Mouse (Mus musculus) erythroblast, embryonic 14.5 days (primary cell): ENCODE data around the gene Gngt2. TPM values are rescaled to one million over a fixed set of nuclear protein-coding genes. Genes with fewer than 3 reads are reported as not detected.
A peak's percentile ranks its signal among the peaks of the same experiment; 100 is the strongest.

Experiments used
- H3K27me3 ChIP-seq: 2 replicates; pipeline ENCODE4 v1.6.1; 2012; ENCODE audit warnings: inconsistent platforms; ENCODE audit not compliant: control insufficient read depth
- H3K36me3 ChIP-seq: 2 replicates; pipeline ENCODE4 v1.6.1; 2012; ENCODE audit warnings: mild to moderate bottlenecking, inconsistent platforms; ENCODE audit not compliant: control insufficient read depth
- H3K4me1 ChIP-seq: 2 replicates; pipeline ENCODE4 v1.6.1; 2012; ENCODE audit warnings: inconsistent platforms; ENCODE audit not compliant: control insufficient read depth
- H3K4me3 ChIP-seq: replicated peaks from 2 replicates; pipeline ENCODE3; 2012; ENCODE audit warnings: moderate library complexity, mild to moderate bottlenecking, inconsistent platforms
- H3K9me3 ChIP-seq: 2 replicates; pipeline ENCODE4 v1.6.1; 2012; ENCODE audit warnings: low read length, inconsistent platforms, mixed read lengths; ENCODE audit not compliant: control insufficient read depth
- GATA1 ChIP-seq: IDR thresholded peaks from 2 replicates; pipeline ENCODE4 v1.6.1; 2012; ENCODE audit warnings: low read length, inconsistent platforms, mixed read lengths
- TAL1 ChIP-seq: IDR thresholded peaks from 3 replicates; pipeline ENCODE4 v1.6.1; 2012; ENCODE audit warnings: low read length, inconsistent platforms, mixed read lengths
- polyA plus RNA-seq: library from polyadenylated mRNA; stranded (reverse); fragments of >175 nt; gene quantifications from 2 replicates; pipeline ENCODE4 v1.2.3, GENCODE M21; 2012

Gene Gngt2
- polyA plus RNA-seq, 1 experiment: 0.18 TPM

- TF ChIP-seq TAL1 (no peak), GATA1 (no peak)
- Histone ChIP-seq H3K36me3 (peaks cover 57% of the 10 kb centered on the region), H3K27me3 (peaks cover 80% of the 10 kb centered on the region), H3K9me3 (peaks cover 26% of the 10 kb centered on the region), H3K4me1 (peaks cover 88% of the 10 kb centered on the region), H3K4me3 (peak overlapping the region; percentile 10)
Observed at GRCm38 (mm10) chr11:95830411-95831275, 6.4 kb upstream of the Gngt2 start.

GRCm38 (mm10) chr11:95831276-95831619 lies 5.8 kb upstream of the Gngt2 start:
- peaks cover 26% of the 10 kb centered on the region for H3K9me3 ChIP-seq
- H3K4me3 ChIP-seq: peak overlapping the region; percentile 8
- TF ChIP-seq GATA1 (no peak), TAL1 (no peak)
- H3K36me3 ChIP-seq: peaks cover 57% of the 10 kb centered on the region
- H3K4me1 ChIP-seq: peaks cover 89% of the 10 kb centered on the region
- H3K27me3 ChIP-seq: peaks cover 84% of the 10 kb centered on the region

DNA sequence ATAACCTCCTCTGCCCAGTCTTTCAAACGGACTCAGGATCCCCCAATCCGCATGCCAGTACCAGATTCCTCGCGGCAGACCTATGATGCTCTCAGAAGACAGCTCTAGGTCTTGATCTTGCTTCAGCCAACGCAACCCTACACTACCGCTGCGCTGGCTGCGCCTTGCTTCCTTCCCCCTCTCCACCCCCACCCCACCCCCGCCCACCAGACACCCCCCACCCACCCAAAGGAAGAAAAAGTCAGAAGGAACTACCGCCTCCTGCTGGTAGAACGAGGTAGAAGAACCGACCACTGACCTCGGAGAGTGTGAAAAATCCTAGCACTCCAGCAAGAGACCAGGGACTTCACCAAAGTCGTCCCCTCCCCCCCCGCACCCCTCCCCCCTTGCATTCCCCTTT lies 5.4 kb upstream of the Gngt2 start:
- Histone ChIP-seq H3K9me3 (peaks cover 26% of the 10 kb centered on the region), H3K4me3 (no peak overlapping the region), H3K36me3 (peaks cover 57% of the 10 kb centered on the region), H3K4me1 (peaks cover 87% of the 10 kb centered on the region), H3K27me3 (peaks cover 85% of the 10 kb centered on the region)
- no peak for TF ChIP-seq GATA1
- TF ChIP-seq TAL1: no peak

DNA sequence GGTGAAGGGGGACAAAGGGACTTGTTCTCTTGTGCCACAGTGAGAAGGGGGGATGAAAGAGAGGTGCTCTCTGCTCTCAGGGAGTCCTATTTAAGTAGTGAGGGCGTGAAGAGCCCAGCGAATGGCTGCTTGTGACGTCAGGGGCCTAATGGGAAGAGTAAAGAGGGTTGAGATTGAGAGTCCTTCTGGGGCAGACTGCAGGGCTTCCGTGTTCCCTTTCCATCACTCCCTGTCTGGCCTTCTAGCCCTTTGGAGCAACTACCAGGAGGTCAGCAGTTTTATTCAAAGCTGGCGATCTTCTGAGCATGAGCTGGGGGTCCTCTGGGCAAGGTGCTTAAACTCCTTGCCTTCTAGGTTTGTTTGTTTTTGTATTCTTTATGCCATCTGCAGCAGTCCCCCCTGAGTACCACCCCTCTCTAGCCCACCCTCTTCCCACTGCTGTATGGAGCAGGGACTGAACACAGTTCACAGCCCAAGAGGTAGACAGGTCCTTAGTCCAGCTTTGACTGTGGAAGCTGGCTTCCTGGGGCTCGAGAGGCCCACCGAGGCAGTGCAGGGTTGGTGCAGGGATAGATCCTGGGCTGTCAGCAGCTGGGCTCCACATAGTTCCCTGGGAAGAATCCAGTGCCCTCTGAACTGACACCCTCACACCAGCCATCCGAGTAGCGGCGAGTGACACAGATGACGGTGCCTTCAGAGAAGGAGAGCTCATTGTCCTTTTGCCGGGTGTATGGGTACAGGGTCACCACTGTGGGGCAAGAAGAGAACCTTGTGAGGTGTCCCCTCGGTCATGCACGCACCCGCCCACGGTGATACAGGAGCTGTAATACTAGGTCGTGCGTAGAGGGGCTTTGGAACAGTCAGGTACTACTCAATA lies 4.6 kb upstream of the Gngt2 start:
- peaks cover 82% of the 10 kb centered on the region for H3K27me3 ChIP-seq

GRCm38 (mm10) chr11:95833006-95833570 lies 3.9 kb upstream of the Gngt2 start:
- no peak overlapping the region for H3K4me3 ChIP-seq
- peaks cover 77% of the 10 kb centered on the region for H3K4me1 ChIP-seq

More for the DNA sequence above, 4.6 kb upstream of the Gngt2 start:
- H3K9me3 ChIP-seq: peaks cover 26% of the 10 kb centered on the region
- peaks cover 84% of the 10 kb centered on the region for H3K4me1 ChIP-seq
- no peak overlapping the region for H3K4me3 ChIP-seq
- TF ChIP-seq GATA1 (no peak), TAL1 (no peak)
- peaks cover 54% of the 10 kb centered on the region for H3K36me3 ChIP-seq

DNA sequence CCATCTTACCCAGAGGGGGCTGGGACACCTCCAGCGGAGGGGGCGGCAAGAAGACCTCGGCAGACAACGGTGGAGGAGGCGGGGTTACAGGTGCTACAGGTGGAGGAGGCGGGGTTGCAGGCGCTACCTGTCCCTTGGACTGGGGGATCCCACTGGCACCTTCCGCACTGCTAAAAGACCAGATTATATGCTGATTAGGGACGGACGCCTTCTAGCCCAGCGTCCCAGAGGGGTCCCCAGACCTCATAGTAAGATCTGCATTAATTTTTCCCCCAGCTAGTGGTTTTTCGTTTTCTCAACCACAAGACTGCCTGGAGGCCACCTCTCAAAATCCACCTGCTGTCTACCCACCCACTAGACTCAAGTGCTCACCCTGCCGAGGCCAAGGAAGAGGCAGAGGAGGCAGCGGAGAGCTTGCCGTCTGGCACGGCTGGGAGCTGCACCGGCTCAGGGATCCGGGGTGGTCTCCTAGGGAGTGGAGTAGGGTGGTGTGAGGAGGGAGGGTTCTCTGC lies 3.3 kb upstream of the Gngt2 start:
- H3K9me3 ChIP-seq: peaks cover 26% of the 10 kb centered on the region
- TF ChIP-seq TAL1 (no peak), GATA1 (no peak)
- peaks cover 73% of the 10 kb centered on the region for H3K27me3 ChIP-seq
- peaks cover 43% of the 10 kb centered on the region for H3K36me3 ChIP-seq
- H3K4me1 ChIP-seq: peaks cover 74% of the 10 kb centered on the region
- H3K4me3 ChIP-seq: peak overlapping the region; percentile 46

More at GRCm38 (mm10) chr11:95833006-95833570, 3.9 kb upstream of the Gngt2 start:
- no peak for TF ChIP-seq GATA1
- TF ChIP-seq TAL1: no peak
- H3K27me3 ChIP-seq: peaks cover 79% of the 10 kb centered on the region
- H3K36me3 ChIP-seq: peaks cover 49% of the 10 kb centered on the region
- H3K9me3 ChIP-seq: peaks cover 26% of the 10 kb centered on the region

- TF ChIP-seq GATA1 (no peak), TAL1 (no peak)
- H3K4me3 ChIP-seq: peak overlapping the region; percentile 46
- peaks cover 68% of the 10 kb centered on the region for H3K27me3 ChIP-seq
- peaks cover 38% of the 10 kb centered on the region for H3K36me3 ChIP-seq
- peaks cover 24% of the 10 kb centered on the region for H3K9me3 ChIP-seq
- H3K4me1 ChIP-seq: peaks cover 70% of the 10 kb centered on the region
Observed at GRCm38 (mm10) chr11:95834143-95834667, 2.8 kb upstream of the Gngt2 start.
